Mouse (Mus musculus): ENCODE measurements around the gene Flt1. TPM values are rescaled to one million over a fixed set of nuclear protein-coding genes. Genes with fewer than 3 reads are reported as not detected.

Flt1 gene
- polyA plus RNA-seq, 1 experiment from 2014 or later = 9.9 TPM

- H3K9me3 ChIP-seq (replicated peaks; ENCODE audit: control insufficient read depth, low read length) = no peaks in the 10 kb centered on the region
- WGBS = 86% methylated on average over 13 of the region's 13 CpGs
- H3K4me1 ChIP-seq (ENCODE audit: control insufficient read depth, insufficient read depth, low read length) = no peaks in the 10 kb centered on the region
- no peak for ATAC-seq (ENCODE audit: insufficient read depth, low FRiP score)
- H3K36me3 ChIP-seq (ENCODE audit: control insufficient read depth, insufficient read depth, low read length) = no peaks in the 10 kb centered on the region
- H3K4me2 ChIP-seq (ENCODE audit: low read depth, low read length) = no peak overlapping the region
- no peak overlapping the region for H3K27ac ChIP-seq (ENCODE audit: low read length)
- no peak overlapping the region for H3K4me3 ChIP-seq (replicated peaks; ENCODE audit: low read length)
- no peaks in the 10 kb centered on the region for H3K27me3 ChIP-seq (ENCODE audit: control insufficient read depth, insufficient read depth, low read length)
- H3K9ac ChIP-seq (ENCODE audit: low read length) = no peak overlapping the region
Measured at GRCm38 (mm10) chr5:147580181-147580580, 145.6 kb downstream of the Flt1 start.

GRCm38 (mm10) chr5:147579691-147580090 lies 146.1 kb downstream of the Flt1 start:
- H3K9me3 ChIP-seq (replicated peaks; ENCODE audit: control insufficient read depth, low read length) = no peaks in the 10 kb centered on the region
- no peaks in the 10 kb centered on the region for H3K36me3 ChIP-seq (ENCODE audit: control insufficient read depth, insufficient read depth, low read length)
- 62% methylated on average over 8 of the region's 8 CpGs for WGBS
- H3K4me3 ChIP-seq (replicated peaks; ENCODE audit: low read length) = no peak overlapping the region
- no peak overlapping the region for H3K9ac ChIP-seq (ENCODE audit: low read length)
- H3K27me3 ChIP-seq (ENCODE audit: control insufficient read depth, insufficient read depth, low read length) = no peaks in the 10 kb centered on the region
- H3K27ac ChIP-seq (ENCODE audit: low read length) = no peak overlapping the region
- no peak overlapping the region for H3K4me2 ChIP-seq (ENCODE audit: low read depth, low read length)
- ATAC-seq (ENCODE audit: insufficient read depth, low FRiP score) = no peak
- no peaks in the 10 kb centered on the region for H3K4me1 ChIP-seq (ENCODE audit: control insufficient read depth, insufficient read depth, low read length)

GRCm38 (mm10) chr5:147579148-147579547 lies 146.7 kb downstream of the Flt1 start:
- Histone ChIP-seq H3K9me3 (replicated peaks; ENCODE audit: control insufficient read depth, low read length) (no peaks in the 10 kb centered on the region), H3K27me3 (ENCODE audit: control insufficient read depth, insufficient read depth, low read length) (no peaks in the 10 kb centered on the region), H3K4me1 (ENCODE audit: control insufficient read depth, insufficient read depth, low read length) (no peaks in the 10 kb centered on the region), H3K9ac (ENCODE audit: low read length) (no peak overlapping the region), H3K4me2 (ENCODE audit: low read depth, low read length) (no peak overlapping the region), H3K36me3 (ENCODE audit: control insufficient read depth, insufficient read depth, low read length) (no peaks in the 10 kb centered on the region), H3K4me3 (replicated peaks; ENCODE audit: low read length) (no peak overlapping the region), H3K27ac (ENCODE audit: low read length) (no peak overlapping the region)
- 85% methylated on average over 7 of the region's 7 CpGs for WGBS
- no peak for ATAC-seq (ENCODE audit: insufficient read depth, low FRiP score)

- H3K27me3 ChIP-seq (ENCODE audit: control insufficient read depth, insufficient read depth, low read length) = no peaks in the 10 kb centered on the region
- H3K4me3 ChIP-seq (replicated peaks; ENCODE audit: low read length) = no peak overlapping the region
- no peak overlapping the region for H3K27ac ChIP-seq (ENCODE audit: low read length)
- no peaks in the 10 kb centered on the region for H3K9me3 ChIP-seq (replicated peaks; ENCODE audit: control insufficient read depth, low read length)
- H3K9ac ChIP-seq (ENCODE audit: low read length) = no peak overlapping the region
- H3K36me3 ChIP-seq (ENCODE audit: control insufficient read depth, insufficient read depth, low read length) = no peaks in the 10 kb centered on the region
- WGBS = 46% methylated on average over 6 of the region's 6 CpGs
- H3K4me1 ChIP-seq (ENCODE audit: control insufficient read depth, insufficient read depth, low read length) = no peaks in the 10 kb centered on the region
- no peak overlapping the region for H3K4me2 ChIP-seq (ENCODE audit: low read depth, low read length)
- ATAC-seq (ENCODE audit: insufficient read depth, low FRiP score) = no peak
Measured at GRCm38 (mm10) chr5:147577003-147577402, 148.8 kb downstream of the Flt1 start.

- Histone ChIP-seq H3K4me1 (ENCODE audit: control insufficient read depth, insufficient read depth, low read length) (no peaks in the 10 kb centered on the region), H3K4me2 (ENCODE audit: low read depth, low read length) (no peak overlapping the region), H3K4me3 (replicated peaks; ENCODE audit: low read length) (no peak overlapping the region), H3K36me3 (ENCODE audit: control insufficient read depth, insufficient read depth, low read length) (no peaks in the 10 kb centered on the region), H3K27me3 (ENCODE audit: control insufficient read depth, insufficient read depth, low read length) (no peaks in the 10 kb centered on the region), H3K9ac (ENCODE audit: low read length) (no peak overlapping the region), H3K9me3 (replicated peaks; ENCODE audit: control insufficient read depth, low read length) (no peaks in the 10 kb centered on the region), H3K27ac (ENCODE audit: low read length) (no peak overlapping the region)
- 63% methylated on average over 8 of the region's 8 CpGs for WGBS
- peak; percentile 60; the same call in 1 of the 2 replicates for ATAC-seq (ENCODE audit: insufficient read depth, low FRiP score)
Measured at GRCm38 (mm10) chr5:147574517-147574916, 151.3 kb downstream of the Flt1 start.

- no peaks in the 10 kb centered on the region for H3K27me3 ChIP-seq (ENCODE audit: control insufficient read depth, insufficient read depth, low read length)
- no peaks in the 10 kb centered on the region for H3K9me3 ChIP-seq (replicated peaks; ENCODE audit: control insufficient read depth, low read length)
- ATAC-seq (ENCODE audit: insufficient read depth, low FRiP score) = no peak
- no peak overlapping the region for H3K4me3 ChIP-seq (replicated peaks; ENCODE audit: low read length)
- H3K27ac ChIP-seq (ENCODE audit: low read length) = no peak overlapping the region
- H3K36me3 ChIP-seq (ENCODE audit: control insufficient read depth, insufficient read depth, low read length) = no peaks in the 10 kb centered on the region
- 71% methylated on average over 1 of the region's 1 CpGs for WGBS
- H3K9ac ChIP-seq (ENCODE audit: low read length) = no peak overlapping the region
- H3K4me1 ChIP-seq (ENCODE audit: control insufficient read depth, insufficient read depth, low read length) = no peaks in the 10 kb centered on the region
- H3K4me2 ChIP-seq (ENCODE audit: low read depth, low read length) = no peak overlapping the region
Measured at GRCm38 (mm10) chr5:147573555-147573954, 152.3 kb downstream of the Flt1 start.

- Histone ChIP-seq H3K27ac (ENCODE audit: low read length) (no peak overlapping the region), H3K9me3 (replicated peaks; ENCODE audit: control insufficient read depth, low read length) (no peaks in the 10 kb centered on the region), H3K27me3 (ENCODE audit: control insufficient read depth, insufficient read depth, low read length) (no peaks in the 10 kb centered on the region), H3K9ac (ENCODE audit: low read length) (no peak overlapping the region), H3K4me1 (ENCODE audit: control insufficient read depth, insufficient read depth, low read length) (no peaks in the 10 kb centered on the region), H3K4me2 (ENCODE audit: low read depth, low read length) (no peak overlapping the region), H3K36me3 (ENCODE audit: control insufficient read depth, insufficient read depth, low read length) (no peaks in the 10 kb centered on the region), H3K4me3 (replicated peaks; ENCODE audit: low read length) (no peak overlapping the region)
- WGBS = 76% methylated on average over 7 of the region's 7 CpGs
- ATAC-seq (ENCODE audit: insufficient read depth, low FRiP score) = no peak
Measured at GRCm38 (mm10) chr5:147572695-147573094, 153.1 kb downstream of the Flt1 start.

- H3K4me2 ChIP-seq (ENCODE audit: low read depth, low read length) = no peak overlapping the region
- no peaks in the 10 kb centered on the region for H3K36me3 ChIP-seq (ENCODE audit: control insufficient read depth, insufficient read depth, low read length)
- H3K4me3 ChIP-seq (replicated peaks; ENCODE audit: low read length) = no peak overlapping the region
- peaks cover 6% of the 10 kb centered on the region; the same call in 1 of the 2 replicates for H3K4me1 ChIP-seq (ENCODE audit: control insufficient read depth, insufficient read depth, low read length)
- H3K27ac ChIP-seq (ENCODE audit: low read length) = no peak overlapping the region
- WGBS = 63% methylated on average over 7 of the region's 7 CpGs
- H3K9me3 ChIP-seq (replicated peaks; ENCODE audit: control insufficient read depth, low read length) = no peaks in the 10 kb centered on the region
- no peak overlapping the region for H3K9ac ChIP-seq (ENCODE audit: low read length)
- ATAC-seq (ENCODE audit: insufficient read depth, low FRiP score) = no peak
- H3K27me3 ChIP-seq (ENCODE audit: control insufficient read depth, insufficient read depth, low read length) = no peaks in the 10 kb centered on the region
Measured at GRCm38 (mm10) chr5:147566335-147566734, 159.5 kb downstream of the Flt1 start.

- ATAC-seq (ENCODE audit: insufficient read depth, low FRiP score) = no peak
- 76% methylated on average over 7 of the region's 7 CpGs for WGBS
Measured at GRCm38 (mm10) chr5:147565444-147565843, 160.4 kb downstream of the Flt1 start.

More at GRCm38 (mm10) chr5:147565444-147565843, 160.4 kb downstream of the Flt1 start:
- H3K4me2 ChIP-seq (ENCODE audit: low read depth, low read length) = no peak overlapping the region
- H3K27ac ChIP-seq (ENCODE audit: low read length) = no peak overlapping the region
- H3K36me3 ChIP-seq (ENCODE audit: control insufficient read depth, insufficient read depth, low read length) = no peaks in the 10 kb centered on the region
- H3K4me1 ChIP-seq (ENCODE audit: control insufficient read depth, insufficient read depth, low read length) = peaks cover 6% of the 10 kb centered on the region; the same call in 1 of the 2 replicates
- no peak overlapping the region for H3K4me3 ChIP-seq (replicated peaks; ENCODE audit: low read length)
- no peak overlapping the region for H3K9ac ChIP-seq (ENCODE audit: low read length)
- no peaks in the 10 kb centered on the region for H3K9me3 ChIP-seq (replicated peaks; ENCODE audit: control insufficient read depth, low read length)
- no peaks in the 10 kb centered on the region for H3K27me3 ChIP-seq (ENCODE audit: control insufficient read depth, insufficient read depth, low read length)

Measured in stomach, embryonic 16.5 days (tissue).